Mouse (Mus musculus) kidney, postnatal 0 days (tissue): ENCODE measurements around the gene Ccdc36. TPM values are rescaled to one million over a fixed set of nuclear protein-coding genes. Genes with fewer than 3 reads are reported as not detected.

Experiments
- ATAC-seq: fragments of 200-750 bp; cut with Nextera tagmentation; replicated peaks from 2 replicates; pipeline ENCODE4 v1.8.0; 2017; ENCODE audit warnings: low read depth, moderate number of reproducible peaks, moderate TSS enrichment, moderate library complexity; ENCODE audit not compliant: low FRiP score
- DNase-seq: peaks from one replicate; pipeline ENCODE4 v3.0.0-alpha.2; 2016; ENCODE audit warnings: low spot score
- H3K27ac ChIP-seq: fragments of 300-500 bp; sonication (generic); 2 replicates; pipeline ENCODE4 v1.5.1; 2014; ENCODE audit warnings: mild to moderate bottlenecking
- H3K27me3 ChIP-seq: fragments of 300-500 bp; sonication (generic); 2 replicates; pipeline ENCODE4 v1.6.1; 2014; ENCODE audit warnings: low read length, mixed read lengths; ENCODE audit not compliant: insufficient read depth
- H3K36me3 ChIP-seq: fragments of 300-500 bp; sonication (generic); 2 replicates; pipeline ENCODE4 v1.6.1; 2014; ENCODE audit warnings: low read length, mixed read lengths; ENCODE audit not compliant: insufficient read depth
- H3K4me1 ChIP-seq: fragments of 300-500 bp; sonication (generic); replicated peaks from 2 replicates; pipeline ENCODE4 v1.6.1; 2014; ENCODE audit warnings: antibody characterized with exemption, low read length, mixed read lengths; ENCODE audit not compliant: insufficient read depth
- H3K4me2 ChIP-seq: fragments of 300-500 bp; sonication (generic); 2 replicates; pipeline ENCODE4 v1.6.1; 2014; ENCODE audit warnings: mild to moderate bottlenecking, low read length, moderate library complexity, mixed read lengths
- H3K4me3 ChIP-seq: fragments of 300-500 bp; sonication (generic); replicated peaks from 2 replicates; pipeline ENCODE4 v1.5.1; 2014; ENCODE audit warnings: low read depth, low read length
- H3K9ac ChIP-seq: fragments of 300-500 bp; sonication (generic); 2 replicates; pipeline ENCODE4 v1.6.1; 2014; ENCODE audit warnings: low read depth, low read length
- H3K9me3 ChIP-seq: fragments of 300-500 bp; sonication (generic); replicated peaks from 2 replicates; pipeline ENCODE4 v1.6.1; 2016; ENCODE audit warnings: low read length, inconsistent platforms, mixed read lengths
- CTCF ChIP-seq: IDR thresholded peaks from 2 replicates; pipeline ENCODE4 v1.5.1; 2016; ENCODE audit warnings: antibody characterized with exemption, low read depth, mild to moderate bottlenecking, moderate library complexity
- WGBS: fragments of 180-500 bp; shearing (Covaris S2); extraction: QIAGEN DNeasy Blood & Tissue Kit; methylation state at CpG from one replicate; pipeline ENCODE4 v1.1.7; 2014; 5-methylcytosine and 5-hydroxymethylcytosine counted together
- polyA plus RNA-seq: library from polyadenylated mRNA; unstranded; fragments of >200 nt; fragmentation: Nextera tagmentation; extraction: Ambion mirVana; gene quantifications from 2 replicates; pipeline ENCODE4 v1.2.1, GENCODE M21; 2015

The Ccdc36 gene
- polyA plus RNA-seq, 1 experiment from 2014 or later: 0.96 TPM

DNA sequence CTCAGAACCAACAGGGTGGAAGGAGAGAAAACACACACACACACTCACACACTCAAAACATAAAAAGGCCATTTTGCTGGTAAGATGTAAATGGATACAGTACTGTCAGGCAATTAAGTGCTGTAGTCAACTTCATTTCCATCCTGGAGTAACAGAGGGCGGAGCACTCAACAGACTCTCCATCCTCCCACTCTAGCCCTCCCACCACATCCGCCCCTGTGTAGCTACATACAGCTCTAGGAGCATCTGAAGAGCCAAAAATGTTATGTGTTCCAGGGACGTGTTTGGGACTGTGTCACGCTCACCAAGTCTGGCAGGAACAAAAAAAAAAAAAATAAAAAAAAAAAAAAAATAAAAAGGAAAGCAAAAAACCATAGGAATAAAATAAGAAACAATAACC lies 25.2 kb downstream of the Ccdc36 start:
- no peak overlapping the region for H3K27ac ChIP-seq

DNA sequence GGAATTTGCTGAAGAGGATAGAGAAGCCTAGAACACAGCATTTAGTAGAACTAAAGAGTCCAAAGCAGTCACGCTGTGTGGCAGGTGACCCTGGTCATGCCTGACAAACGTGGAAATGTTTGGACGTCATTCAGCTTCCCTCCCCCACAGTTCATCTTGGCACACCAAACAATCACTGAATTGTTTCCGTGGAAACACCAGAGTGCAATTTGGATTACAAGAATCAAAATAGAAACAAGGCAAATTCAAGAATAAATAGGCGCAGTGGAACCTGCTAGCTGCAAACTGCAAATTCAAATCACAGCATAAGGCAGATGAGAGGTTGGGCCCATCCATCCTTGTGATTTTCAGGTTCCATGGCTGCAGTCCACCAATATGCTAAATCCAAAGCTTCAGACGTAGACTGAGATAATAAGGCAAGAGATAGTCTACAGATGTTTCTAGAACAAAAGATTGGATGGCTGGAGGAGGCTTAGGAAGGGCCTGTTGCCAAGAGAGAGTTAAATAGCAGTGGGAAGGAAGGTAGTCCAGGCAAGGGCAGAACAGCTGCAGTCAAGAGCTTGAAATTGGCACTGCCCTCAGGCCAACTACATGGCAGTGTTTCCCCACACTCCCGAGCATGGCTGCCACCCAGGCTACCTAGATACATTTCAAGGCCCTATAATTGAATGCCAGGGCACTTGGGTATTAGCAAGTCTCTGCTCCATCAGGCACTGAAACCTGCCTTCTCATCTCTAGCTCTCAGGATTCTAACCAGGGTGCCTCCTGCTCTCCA lies 26.9 kb downstream of the Ccdc36 start:
- Histone ChIP-seq H3K4me3 (no peak overlapping the region), H3K27ac (no peak overlapping the region), H3K36me3 (no peaks in the 10 kb centered on the region), H3K9ac (no peak overlapping the region), H3K4me2 (no peak overlapping the region), H3K27me3 (no peaks in the 10 kb centered on the region), H3K4me1 (no peaks in the 10 kb centered on the region), H3K9me3 (no peaks in the 10 kb centered on the region)
- ATAC-seq: no peak
- no peak for DNase-seq
- WGBS: 54% methylated on average over 7 of the region's 7 CpGs
- TF ChIP-seq CTCF: no peak

More for the DNA sequence above, 25.2 kb downstream of the Ccdc36 start:
- DNase-seq (no peak), ATAC-seq (no peak)
- H3K4me2 ChIP-seq: no peak overlapping the region
- no peaks in the 10 kb centered on the region for H3K9me3 ChIP-seq
- H3K36me3 ChIP-seq: no peaks in the 10 kb centered on the region
- 73% methylated on average over 4 of the region's 4 CpGs for WGBS
- no peak for TF ChIP-seq CTCF
- H3K4me1 ChIP-seq: no peaks in the 10 kb centered on the region
- no peak overlapping the region for H3K4me3 ChIP-seq
- H3K9ac ChIP-seq: no peak overlapping the region
- H3K27me3 ChIP-seq: no peaks in the 10 kb centered on the region

DNA sequence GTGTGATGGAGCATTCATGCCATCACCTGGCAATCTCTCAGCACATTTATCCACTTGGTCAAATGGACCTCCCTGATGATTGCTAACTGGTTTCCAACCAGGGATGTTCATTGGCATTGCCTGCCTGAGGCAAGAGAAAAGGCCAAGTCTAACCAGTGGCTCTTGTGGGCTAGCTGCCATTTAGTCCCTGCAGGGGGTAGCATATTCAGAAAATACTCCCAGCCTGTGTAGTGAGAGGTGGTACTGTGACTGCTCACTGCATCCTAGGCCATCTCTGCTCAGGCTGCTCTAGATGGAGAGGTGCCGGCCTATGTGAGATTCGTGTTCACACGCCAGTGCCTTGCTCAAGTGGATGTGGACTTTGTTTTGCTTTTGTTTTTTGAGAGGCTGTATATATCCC lies 30.0 kb downstream of the Ccdc36 start:
- H3K27ac ChIP-seq: no peak overlapping the region
- no peaks in the 10 kb centered on the region for H3K27me3 ChIP-seq
- TF ChIP-seq CTCF: no peak
- no peak overlapping the region for H3K4me2 ChIP-seq
- H3K9me3 ChIP-seq: no peaks in the 10 kb centered on the region
- 90% methylated on average over 3 of the region's 3 CpGs for WGBS
- ATAC-seq (no peak), DNase-seq (no peak)
- H3K36me3 ChIP-seq: peaks cover under 1% of the 10 kb centered on the region; the same call in 1 of the 2 replicates
- H3K4me1 ChIP-seq: no peaks in the 10 kb centered on the region
- no peak overlapping the region for H3K4me3 ChIP-seq
- no peak overlapping the region for H3K9ac ChIP-seq

GRCm38 (mm10) chr9:108395427-108395826 lies 32.9 kb downstream of the Ccdc36 start:
- TF ChIP-seq CTCF: no peak
- H3K9ac ChIP-seq: no peak overlapping the region
- H3K4me2 ChIP-seq: no peak overlapping the region
- peaks cover 24% of the 10 kb centered on the region for H3K36me3 ChIP-seq
- no peaks in the 10 kb centered on the region for H3K4me1 ChIP-seq
- H3K9me3 ChIP-seq: no peaks in the 10 kb centered on the region
- H3K27me3 ChIP-seq: no peaks in the 10 kb centered on the region
- 90% methylated on average over 1 of the region's 1 CpGs for WGBS
- no peak overlapping the region for H3K27ac ChIP-seq
- no peak overlapping the region for H3K4me3 ChIP-seq
- no peak for ATAC-seq
- no peak for DNase-seq

DNA sequence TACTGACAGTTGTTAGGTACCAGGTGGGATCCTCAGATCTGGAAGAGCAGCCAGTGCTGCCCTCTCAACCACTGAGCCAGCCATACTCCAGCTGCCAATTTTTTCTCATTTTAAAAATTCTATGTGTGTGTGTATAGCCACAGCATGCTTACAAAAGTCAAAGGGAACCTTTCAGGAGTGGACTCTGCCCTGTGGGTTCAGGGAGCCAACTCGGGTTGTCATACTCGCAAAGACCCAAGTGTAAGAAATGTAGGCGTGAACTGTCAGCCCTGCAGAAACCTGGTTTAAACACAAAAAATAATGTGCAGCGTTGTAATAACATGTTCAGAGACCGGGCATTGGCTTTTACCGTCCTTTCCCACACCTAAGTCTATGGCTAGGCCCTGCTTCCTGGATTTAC lies 34.1 kb downstream of the Ccdc36 start:
- H3K4me1 ChIP-seq: no peaks in the 10 kb centered on the region
- WGBS: 92% methylated on average over 6 of the region's 6 CpGs
- no peak overlapping the region for H3K4me3 ChIP-seq
- H3K9me3 ChIP-seq: no peaks in the 10 kb centered on the region
- H3K27ac ChIP-seq: no peak overlapping the region
- no peak for ATAC-seq
- no peak overlapping the region for H3K9ac ChIP-seq
- no peak for TF ChIP-seq CTCF
- no peak for DNase-seq
- H3K27me3 ChIP-seq: no peaks in the 10 kb centered on the region
- peaks cover 29% of the 10 kb centered on the region for H3K36me3 ChIP-seq
- no peak overlapping the region for H3K4me2 ChIP-seq

DNA sequence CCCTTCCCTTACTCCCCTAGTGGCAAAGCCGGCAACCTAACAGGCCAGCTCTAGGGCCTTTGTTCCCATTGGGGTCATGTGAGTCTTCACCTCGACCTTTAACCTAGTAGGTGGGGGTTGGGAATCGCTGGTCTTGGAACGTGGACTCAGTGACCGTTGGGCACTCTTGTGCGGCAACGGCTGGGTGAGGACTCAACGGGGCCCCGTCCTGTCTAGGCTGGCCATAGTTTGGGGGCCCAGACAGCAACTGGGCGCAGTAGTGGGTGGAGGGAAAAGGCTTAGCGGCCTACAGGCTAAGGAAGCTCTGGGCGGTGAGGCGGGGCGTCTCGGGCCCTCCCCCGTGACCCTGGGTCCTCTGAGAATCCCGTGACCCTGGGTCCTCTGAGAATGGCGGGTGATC lies 35.6 kb downstream of the Ccdc36 start, which contains the start of gene 1700102P08Rik:
TSS of gene 1700102P08Rik (plus strand) at position 130 of the 400 bp plus-strand sequence.
- Histone ChIP-seq H3K4me3 (no peak within 1 kb of the TSS), H3K9me3 (no peaks in the 10 kb centered on the region), H3K4me1 (no peaks in the 10 kb centered on the region), H3K27ac (no peak within 1 kb of the TSS), H3K36me3 (peaks cover 40% of the 10 kb centered on the region), H3K27me3 (no peaks in the 10 kb centered on the region), H3K9ac (no peak within 1 kb of the TSS), H3K4me2 (no peak within 1 kb of the TSS)
- TF ChIP-seq CTCF: no peak
- no peak for DNase-seq
- peak; percentile 36 for ATAC-seq
- 74% methylated on average over 18 of the region's 18 CpGs for WGBS
